In genomic region chr17:31846352-31846751, GRCm38 (mm10) we compare ENCODE assay signal across 22 mouse cellular contexts.
"Had no signal": no experiment of that assay in that cellular context is flagged by ENCODE, and none has a peak within 500 bp of the region (broad histone marks: within the 10 kb centered on the region; RNA-seq: fewer than 3 reads in every experiment).

No protein-coding gene starts in this region.

- ATAC-seq: liver, postnatal 0 days; midbrain, embryonic 13.5 days; midbrain, embryonic 16.5 days had no signal

- H3K9ac ChIP-seq: liver, embryonic 13.5 days; liver, embryonic 15.5 days; liver, postnatal 0 days; lung, embryonic 15.5 days; midbrain, embryonic 13.5 days; neural tube, embryonic 13.5 days; neural tube, embryonic 15.5 days had no signal

- H3K4me3 ChIP-seq: liver, embryonic 13.5 days; liver, embryonic 15.5 days; lung, embryonic 15.5 days; megakaryocyte, embryonic 14.5 days; midbrain, embryonic 13.5 days; myocyte; neural tube, embryonic 13.5 days; neural tube, embryonic 15.5 days had no signal

- H3K9me3 ChIP-seq: liver, embryonic 13.5 days; liver, embryonic 15.5 days; lung, embryonic 15.5 days; megakaryocyte, embryonic 14.5 days; midbrain, embryonic 13.5 days; neural tube, embryonic 13.5 days; neural tube, embryonic 15.5 days had no signal

- H3K27me3 ChIP-seq: liver, embryonic 13.5 days; liver, embryonic 15.5 days; lung, embryonic 15.5 days; midbrain, embryonic 13.5 days; neural tube, embryonic 13.5 days; neural tube, embryonic 15.5 days had no signal

- H3K4me2 ChIP-seq: liver, embryonic 13.5 days; liver, embryonic 15.5 days; lung, embryonic 15.5 days; midbrain, embryonic 11.5 days; midbrain, embryonic 13.5 days; neural tube, embryonic 13.5 days; neural tube, embryonic 15.5 days had no signal

- H3K27ac ChIP-seq: liver, embryonic 13.5 days; liver, embryonic 15.5 days; macrophage; midbrain, embryonic 13.5 days; neural tube, embryonic 13.5 days; neural tube, embryonic 15.5 days had no signal

- H3K4me1 ChIP-seq: neural tube, embryonic 13.5 days had no signal

- DNase-seq: liver, embryonic 13.5 days; liver, postnatal 0 days; lung, adult 2 months; lung, postnatal 10 days; retina, postnatal 1 day; right cerebral cortex, adult 18-20 months; right cerebral cortex, postnatal 25 days; right cerebral cortex, postnatal 4 days; spleen, adult 18-20 months; thymus, adult 2 months; thymus, postnatal 25 days; thymus, postnatal 4 days had no signal
